Mouse (Mus musculus) frontal cortex, postnatal 25 days (tissue): ENCODE results near the gene Fam13a.
A peak's percentile ranks its signal among the peaks of the same experiment; 100 is the strongest.

Source experiments
- DNase-seq, 2 experiments: peaks; one replicate each; pipeline ENCODE4 v3.0.0; 2022; ENCODE audit warnings: low spot score in 2 of 2

Gene Fam13a

GRCm38 (mm10) chr6:59024164-59024724 is at the start of gene Fam13a:
TSS of gene Fam13a (minus strand) at chr6:59024549.
- peak; percentile 57 to 64 for DNase-seq

GRCm38 (mm10) chr6:59072096-59073060 is 48.0 kb upstream of the Fam13a start:
- no peak for DNase-seq

DNA sequence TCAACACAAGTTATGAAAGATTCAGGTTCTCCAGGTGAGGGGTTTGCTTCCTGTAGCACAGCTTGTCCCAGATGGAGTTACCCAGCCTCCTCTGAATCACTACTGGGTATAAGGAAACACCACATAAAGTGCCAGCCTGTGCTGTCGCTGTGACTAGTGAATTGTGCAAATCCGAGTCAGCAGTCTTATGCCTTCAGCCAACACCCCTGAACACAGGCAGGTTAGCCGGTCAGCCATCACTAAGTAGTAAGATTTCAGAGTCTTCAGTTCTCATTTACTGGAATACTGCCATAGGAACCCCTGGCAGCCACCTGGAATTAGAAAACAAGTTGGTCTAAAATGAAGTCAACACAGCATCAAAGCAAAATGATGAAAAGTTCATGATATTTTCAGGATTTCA is 47.3 kb upstream of the Fam13a start:
- DNase-seq, result no peak

DNA sequence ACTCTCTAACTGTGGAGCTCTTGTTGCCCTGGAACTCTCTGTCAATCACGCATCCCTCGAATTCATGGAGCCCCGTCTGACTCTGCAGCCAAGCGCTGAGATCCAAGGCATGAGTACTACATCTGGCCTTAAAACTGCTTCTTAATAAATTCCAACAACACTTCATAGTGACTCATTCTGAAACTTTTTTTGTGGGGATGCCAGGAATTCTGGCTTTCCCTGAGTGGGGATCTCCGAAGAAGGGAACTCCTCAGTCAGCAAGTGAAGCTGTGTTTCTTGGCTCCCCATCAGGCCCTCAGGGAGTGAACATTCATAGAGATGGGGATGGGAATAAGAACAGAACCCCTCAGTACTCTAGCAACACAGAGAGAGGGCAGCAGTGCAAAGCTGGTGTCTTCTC is 43.8 kb upstream of the Fam13a start:
- no peak for DNase-seq

- DNase-seq, result no peak
These were observed 40.1 kb upstream of the Fam13a start for GRCm38 (mm10) chr6:59064440-59064839.

DNA sequence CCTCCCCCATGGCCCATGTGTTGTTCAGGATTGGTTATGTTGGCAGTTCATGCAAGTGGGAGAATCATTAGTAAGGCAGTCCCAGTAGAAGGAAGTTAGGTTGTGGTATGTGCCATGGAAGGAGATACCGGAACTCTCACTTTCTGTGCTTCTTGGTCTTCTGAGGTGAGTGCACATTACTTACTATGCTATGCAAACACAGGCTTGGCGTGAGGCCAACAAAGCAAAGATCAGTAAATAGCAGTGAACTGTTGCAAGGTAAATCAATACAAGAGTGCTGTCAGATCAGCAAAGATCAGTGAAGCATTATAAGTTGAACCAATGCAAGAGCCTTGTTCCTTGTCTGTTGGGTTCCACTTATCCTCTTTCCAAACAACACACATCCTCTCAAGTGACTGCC is 28.9 kb upstream of the Fam13a start:
- DNase-seq, result no peak

GRCm38 (mm10) chr6:59039719-59040118 is 15.4 kb upstream of the Fam13a start:
- DNase-seq, result no peak

- DNase-seq, result no peak
These were observed 8.4 kb upstream of the Fam13a start for GRCm38 (mm10) chr6:59032748-59033147.

DNA sequence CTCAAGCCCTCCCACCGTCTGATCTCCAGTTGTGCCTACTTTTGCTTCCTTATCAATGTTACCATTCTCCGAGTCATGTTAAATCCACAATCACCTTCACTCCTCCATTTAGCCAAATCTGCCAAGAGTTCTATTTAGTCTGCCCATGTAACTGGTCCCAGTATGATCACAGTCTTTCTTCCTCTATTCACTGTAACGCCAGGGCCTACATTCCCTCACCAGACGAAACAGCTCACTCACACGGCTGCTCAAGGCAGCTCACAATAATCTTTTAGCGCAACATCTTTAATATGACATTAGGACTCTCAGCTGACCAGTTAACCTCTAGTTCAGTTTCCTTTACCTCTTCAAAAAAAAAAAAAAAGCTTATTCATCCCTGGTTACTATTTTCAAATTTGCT is 7.2 kb upstream of the Fam13a start:
- no peak for DNase-seq

DNA sequence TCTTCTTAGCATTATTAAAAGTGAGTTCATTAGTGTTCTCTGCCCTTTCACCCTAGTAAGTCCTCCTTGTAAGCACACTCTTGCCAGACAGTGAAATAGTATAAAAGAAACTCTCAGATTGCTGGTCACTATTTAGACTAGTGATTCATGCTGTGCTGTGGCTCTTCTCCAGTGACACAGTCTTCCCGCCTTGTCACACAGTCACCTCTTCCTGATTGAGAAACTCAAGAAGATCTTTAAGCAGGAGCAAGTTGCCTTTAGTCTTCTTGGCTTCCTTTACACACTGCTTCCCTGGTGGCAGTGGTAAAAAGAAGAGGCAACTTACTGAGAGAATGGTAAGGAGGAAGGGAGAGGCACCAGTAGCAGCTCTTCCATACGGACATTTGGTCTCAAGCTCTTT is 6.3 kb upstream of the Fam13a start:
- DNase-seq, result no peak

- DNase-seq, result no peak
These were observed 5.7 kb upstream of the Fam13a start for GRCm38 (mm10) chr6:59030037-59030436.

GRCm38 (mm10) chr6:59028871-59029270 is 4.5 kb upstream of the Fam13a start:
- DNase-seq, result no peak

- DNase-seq, result no peak
These were observed 457 bp upstream of the Fam13a start for GRCm38 (mm10) chr6:59024806-59025205.

- DNase-seq, result no peak
These were observed 740 bp downstream of the Fam13a start for GRCm38 (mm10) chr6:59023455-59024163.

DNA sequence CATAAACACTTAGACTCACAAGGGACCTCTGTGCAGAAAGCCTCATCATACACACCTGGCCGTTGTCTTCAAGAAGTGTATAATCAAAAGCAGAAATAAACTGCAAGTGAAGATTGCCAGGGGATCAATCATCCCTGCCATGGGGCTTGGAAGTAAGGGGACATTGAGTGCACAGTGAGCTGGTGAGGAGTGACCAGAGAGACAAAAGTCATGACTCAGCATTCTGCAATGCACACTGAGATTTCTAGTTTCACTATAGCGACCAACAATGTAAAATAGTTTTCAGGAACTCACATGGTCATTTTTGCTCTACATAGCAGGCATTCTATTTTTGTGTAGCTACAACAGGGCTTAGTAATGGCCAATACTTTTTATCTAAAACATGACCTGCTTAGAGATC is 1.7 kb downstream of the Fam13a start:
- no peak for DNase-seq

GRCm38 (mm10) chr6:59020346-59020745 is 4.0 kb downstream of the Fam13a start:
- no peak for DNase-seq

GRCm38 (mm10) chr6:59019847-59020246 is 4.5 kb downstream of the Fam13a start:
- DNase-seq, result no peak

- DNase-seq, result no peak
These were observed 8.0 kb downstream of the Fam13a start for GRCm38 (mm10) chr6:59016336-59016832.

- DNase-seq, result no peak
These were observed 9.6 kb downstream of the Fam13a start for GRCm38 (mm10) chr6:59014760-59015159.

DNA sequence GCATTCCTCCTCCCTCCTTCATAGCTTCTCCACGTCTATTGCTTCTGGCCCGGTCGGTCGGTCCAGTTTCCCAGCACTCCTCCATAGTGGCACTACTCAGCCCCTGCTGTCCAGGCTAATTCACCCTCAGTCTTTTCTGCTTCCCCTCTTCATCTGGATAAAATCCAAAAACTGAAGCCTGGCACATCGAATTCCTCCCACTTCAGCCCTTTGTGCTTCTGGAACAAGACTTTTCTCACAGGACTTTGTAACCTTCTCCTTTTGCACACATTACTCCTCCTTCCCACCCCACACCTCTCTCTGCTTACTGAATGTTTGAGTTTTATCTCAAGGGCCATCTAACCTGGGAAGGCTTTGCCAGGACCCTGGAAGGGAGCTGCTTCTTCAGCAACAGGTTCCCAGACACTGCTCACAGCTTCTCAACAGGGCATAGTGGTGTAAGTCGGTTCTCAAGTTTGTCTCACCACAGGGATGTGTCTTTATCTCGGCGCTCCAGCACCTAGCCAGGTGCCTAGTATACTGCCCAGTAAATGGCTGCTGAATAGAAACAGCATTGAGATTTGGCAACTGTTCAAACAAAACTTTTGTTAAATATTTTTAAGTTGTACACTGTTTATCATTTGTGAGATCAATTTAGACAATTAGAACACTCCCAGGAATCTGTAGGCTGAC is 10.1 kb downstream of the Fam13a start:
- no peak for DNase-seq

- no peak for DNase-seq
These were observed 13.6 kb downstream of the Fam13a start for GRCm38 (mm10) chr6:59010792-59011191.

DNA sequence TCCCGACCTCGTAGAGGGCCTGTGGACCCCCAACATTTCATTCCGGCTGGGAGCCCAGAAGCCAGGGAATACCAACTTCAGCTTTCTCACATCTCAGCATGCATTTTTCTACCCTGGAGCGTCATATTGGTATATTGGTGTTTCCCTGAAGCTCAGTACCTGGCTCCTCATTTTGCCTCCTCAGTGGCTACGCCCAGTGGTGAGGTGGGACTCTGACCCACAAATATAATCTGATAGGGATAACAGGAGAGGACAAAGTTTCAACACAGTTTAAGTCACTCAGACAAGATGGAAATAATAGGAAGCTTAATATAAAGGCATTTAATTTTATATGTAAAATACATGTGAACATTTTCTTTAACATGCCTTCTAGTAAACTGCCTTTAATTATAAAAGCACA is 19.7 kb downstream of the Fam13a start:
- no peak for DNase-seq
